ENCODE assay signal across 16 mouse cellular contexts in genomic region chr7:126019966-126020365, GRCm38 (mm10).
A peak's percentile ranks its signal among the peaks of the same experiment; 100 is the strongest.
DNase-seq lines count a peak whose midpoint lies in the region; ATAC-seq and TF ChIP-seq lines count a peak whose summit lies in the region.
"Had no signal": no experiment of that assay in that cellular context is flagged by ENCODE, and none has a peak within 500 bp of the region (broad histone marks: within the 10 kb centered on the region; RNA-seq: fewer than 3 reads in every experiment).

No protein-coding gene starts in this region.

- DNase-seq in embryo, embryonic 10 days (ENCODE audit: low spot score), result peak; percentile 25
- DNase-seq in embryo, embryonic 10.5 days (ENCODE audit: low spot score), result no peak
- DNase-seq in lung, postnatal 14 days, result no peak
- DNase-seq in hindbrain, postnatal 0 days (ENCODE audit: low spot score), result peak; percentile 27
- DNase-seq in yolk sac, embryonic 10.5 days (ENCODE audit: low spot score), result no peak
- DNase-seq: adrenal gland, postnatal 25 days; cerebellum, adult 9-11 months; gastrocnemius, postnatal 36 days; kidney, postnatal 10 days; left cerebral cortex, postnatal 4 days; liver, embryonic 13.5 days; lung, postnatal 10 days had no signal

- no peaks in the 10 kb centered on the region for H3K27me3 ChIP-seq in lung, embryonic 16.5 days (ENCODE audit: control insufficient read depth, insufficient read depth, low read depth, low read length)
- no peaks in the 10 kb centered on the region for H3K27me3 ChIP-seq in hindbrain, postnatal 0 days (ENCODE audit: insufficient read depth, low read length)
- no peaks in the 10 kb centered on the region for H3K27me3 ChIP-seq in neural tube, embryonic 12.5 days (replicated peaks)

- no peak for TF ChIP-seq CTCF in hindbrain, postnatal 0 days (IDR thresholded peaks at IDR 0.05; ENCODE audit: low read depth)

- H3K27ac ChIP-seq in lung, embryonic 16.5 days (ENCODE audit: low read length), result no peak overlapping the region
- no peak overlapping the region for H3K27ac ChIP-seq in hindbrain, postnatal 0 days
- 0 out of 2 replicates have a peak overlapping the region, but pooled peaks have one; percentile 33 for H3K27ac ChIP-seq in neural tube, embryonic 12.5 days
- H3K27ac ChIP-seq: liver, embryonic 13.5 days had no signal

- H3K4me3 ChIP-seq in lung, embryonic 16.5 days (ENCODE audit: low read length), result no peak overlapping the region
- no peak overlapping the region for H3K4me3 ChIP-seq in hindbrain, postnatal 0 days (ENCODE audit: low read length)
- no peak overlapping the region for H3K4me3 ChIP-seq in neural tube, embryonic 12.5 days
- H3K4me3 ChIP-seq: liver, embryonic 13.5 days had no signal

- ATAC-seq in lung, embryonic 16.5 days (ENCODE audit: low read depth), result peak; percentile 38; the same call in 1 of the 2 replicates
- no peak for ATAC-seq in hindbrain, postnatal 0 days
- ATAC-seq in neural tube, embryonic 12.5 days (ENCODE audit: low FRiP score, low read depth), result no peak
- no peak for ATAC-seq in granulocyte monocyte progenitor cell, adult 5-6 weeks (replicated peaks; ENCODE audit: poor library complexity, severe bottlenecking)
- ATAC-seq: inflammation-experienced regulatory T-cells, adult 6 months had no signal

- H3K9ac ChIP-seq in lung, embryonic 16.5 days (ENCODE audit: low read length), result no peak overlapping the region
- no peak overlapping the region for H3K9ac ChIP-seq in hindbrain, postnatal 0 days (replicated peaks; ENCODE audit: low read length)
- no peak overlapping the region for H3K9ac ChIP-seq in neural tube, embryonic 12.5 days
- H3K9ac ChIP-seq: liver, embryonic 13.5 days had no signal

- no peak overlapping the region for H3K4me2 ChIP-seq in lung, embryonic 16.5 days (ENCODE audit: low read depth, low read length)
- H3K4me2 ChIP-seq in hindbrain, postnatal 0 days (ENCODE audit: low read depth, low read length), result no peak overlapping the region
- H3K4me2 ChIP-seq in neural tube, embryonic 12.5 days (replicated peaks), result no peak overlapping the region
- H3K4me2 ChIP-seq: liver, embryonic 13.5 days had no signal

- H3K9me3 ChIP-seq in lung, embryonic 16.5 days (ENCODE audit: control insufficient read depth, low read length), result no peaks in the 10 kb centered on the region
- no peaks in the 10 kb centered on the region for H3K9me3 ChIP-seq in hindbrain, postnatal 0 days (ENCODE audit: low read length)
- H3K9me3 ChIP-seq in neural tube, embryonic 12.5 days, result no peaks in the 10 kb centered on the region
- H3K9me3 ChIP-seq: liver, embryonic 13.5 days had no signal

- no peaks in the 10 kb centered on the region for H3K36me3 ChIP-seq in lung, embryonic 16.5 days (ENCODE audit: control insufficient read depth, insufficient read depth, low read length)
- no peaks in the 10 kb centered on the region for H3K36me3 ChIP-seq in hindbrain, postnatal 0 days (ENCODE audit: insufficient read depth, low read length)
- no peaks in the 10 kb centered on the region for H3K36me3 ChIP-seq in neural tube, embryonic 12.5 days
- H3K36me3 ChIP-seq: liver, embryonic 13.5 days had no signal

- WGBS in lung, embryonic 16.5 days, result 42% methylated on average over 6 of the region's 6 CpGs
- 33% methylated on average over 6 of the region's 6 CpGs for WGBS in hindbrain, postnatal 0 days
- WGBS in neural tube, embryonic 12.5 days, result 69% methylated on average over 6 of the region's 6 CpGs

- peaks cover 10% of the 10 kb centered on the region for H3K4me1 ChIP-seq in lung, embryonic 16.5 days (replicated peaks; ENCODE audit: control insufficient read depth, insufficient read depth, low read length)
- no peaks in the 10 kb centered on the region; the same call in 1 of the 2 replicates for H3K4me1 ChIP-seq in hindbrain, postnatal 0 days (ENCODE audit: insufficient read depth, low read length)
- peaks cover 21% of the 10 kb centered on the region for H3K4me1 ChIP-seq in neural tube, embryonic 12.5 days

Comparison
In these comparisons a context has a peak if more than half of its experiments do, and no peak if none do; other contexts are left out.
1. DNase-seq: peak in embryo, embryonic 10 days (single experiment) and hindbrain, postnatal 0 days (single experiment); none in embryo, embryonic 10.5 days (single experiment), lung, postnatal 14 days (single experiment) and yolk sac, embryonic 10.5 days (single experiment).